Mouse (Mus musculus): ENCODE measurements at regions not wholly inside any gene's neighbourhood (a gene's known extent, or its start where the extent isn't known, plus 50 kb on each side); places are given as distances from the start of the nearest gene placed in this dataset.

GRCm38 (mm10) chr6:67186537-67187274, 51.3 kb upstream of the Serbp1 start:
- Histone ChIP-seq H3K36me3 (ENCODE audit: control insufficient read depth, insufficient read depth) (no peaks in the 10 kb centered on the region), H3K4me1 (replicated peaks; ENCODE audit: control insufficient read depth, insufficient read depth, low read length) (no peaks in the 10 kb centered on the region), H3K9ac (replicated peaks; ENCODE audit: low read depth, low read length) (no peak overlapping the region), H3K9me3 (ENCODE audit: control insufficient read depth, low read length) (no peaks in the 10 kb centered on the region), H3K4me2 (ENCODE audit: low read length) (no peak overlapping the region), H3K27ac (ENCODE audit: low read length) (no peak overlapping the region), H3K27me3 (replicated peaks; ENCODE audit: control insufficient read depth, insufficient read depth, low read length) (no peaks in the 10 kb centered on the region), H3K4me3 (replicated peaks; ENCODE audit: low read length) (no peak overlapping the region)
- no peak for ATAC-seq
- WGBS: 81% methylated on average over 7 of the region's 7 CpGs

GRCm38 (mm10) chr6:67184662-67185061, 53.3 kb upstream of the Serbp1 start:
- Histone ChIP-seq H3K27me3 (replicated peaks; ENCODE audit: control insufficient read depth, insufficient read depth, low read length) (no peaks in the 10 kb centered on the region), H3K4me3 (replicated peaks; ENCODE audit: low read length) (no peak overlapping the region), H3K4me2 (ENCODE audit: low read length) (no peak overlapping the region), H3K4me1 (replicated peaks; ENCODE audit: control insufficient read depth, insufficient read depth, low read length) (no peaks in the 10 kb centered on the region), H3K9me3 (ENCODE audit: control insufficient read depth, low read length) (no peaks in the 10 kb centered on the region), H3K27ac (ENCODE audit: low read length) (no peak overlapping the region), H3K36me3 (ENCODE audit: control insufficient read depth, insufficient read depth) (no peaks in the 10 kb centered on the region), H3K9ac (replicated peaks; ENCODE audit: low read depth, low read length) (no peak overlapping the region)
- 88% methylated on average over 2 of the region's 2 CpGs for WGBS
- ATAC-seq: no peak

- WGBS: 86% methylated on average over 15 of the region's 15 CpGs
- ATAC-seq: no peak
Measured at GRCm38 (mm10) chr6:67183481-67184215, 54.3 kb upstream of the Serbp1 start.

GRCm38 (mm10) chr6:67182453-67182852, 55.5 kb upstream of the Serbp1 start:
- no peaks in the 10 kb centered on the region for H3K27me3 ChIP-seq (replicated peaks; ENCODE audit: control insufficient read depth, insufficient read depth, low read length)
- WGBS: 95% methylated on average over 2 of the region's 2 CpGs

More at GRCm38 (mm10) chr6:67183481-67184215, 54.3 kb upstream of the Serbp1 start:
- H3K27ac ChIP-seq (ENCODE audit: low read length): no peak overlapping the region
- H3K4me3 ChIP-seq (replicated peaks; ENCODE audit: low read length): no peak overlapping the region
- H3K9me3 ChIP-seq (ENCODE audit: control insufficient read depth, low read length): no peaks in the 10 kb centered on the region
- H3K9ac ChIP-seq (replicated peaks; ENCODE audit: low read depth, low read length): no peak overlapping the region
- H3K4me2 ChIP-seq (ENCODE audit: low read length): no peak overlapping the region
- no peaks in the 10 kb centered on the region for H3K36me3 ChIP-seq (ENCODE audit: control insufficient read depth, insufficient read depth)
- no peaks in the 10 kb centered on the region for H3K4me1 ChIP-seq (replicated peaks; ENCODE audit: control insufficient read depth, insufficient read depth, low read length)
- H3K27me3 ChIP-seq (replicated peaks; ENCODE audit: control insufficient read depth, insufficient read depth, low read length): no peaks in the 10 kb centered on the region

GRCm38 (mm10) chr6:67181459-67181858, 56.5 kb upstream of the Serbp1 start:
- H3K4me1 ChIP-seq (replicated peaks; ENCODE audit: control insufficient read depth, insufficient read depth, low read length): no peaks in the 10 kb centered on the region
- 91% methylated on average over 4 of the region's 4 CpGs for WGBS
- H3K4me2 ChIP-seq (ENCODE audit: low read length): no peak overlapping the region
- H3K4me3 ChIP-seq (replicated peaks; ENCODE audit: low read length): no peak overlapping the region
- no peaks in the 10 kb centered on the region for H3K27me3 ChIP-seq (replicated peaks; ENCODE audit: control insufficient read depth, insufficient read depth, low read length)
- no peak overlapping the region for H3K9ac ChIP-seq (replicated peaks; ENCODE audit: low read depth, low read length)
- H3K36me3 ChIP-seq (ENCODE audit: control insufficient read depth, insufficient read depth): no peaks in the 10 kb centered on the region
- H3K27ac ChIP-seq (ENCODE audit: low read length): no peak overlapping the region
- no peak for ATAC-seq
- H3K9me3 ChIP-seq (ENCODE audit: control insufficient read depth, low read length): no peaks in the 10 kb centered on the region

More at GRCm38 (mm10) chr6:67182453-67182852, 55.5 kb upstream of the Serbp1 start:
- H3K4me2 ChIP-seq (ENCODE audit: low read length): no peak overlapping the region
- H3K4me1 ChIP-seq (replicated peaks; ENCODE audit: control insufficient read depth, insufficient read depth, low read length): no peaks in the 10 kb centered on the region
- no peak for ATAC-seq
- no peaks in the 10 kb centered on the region for H3K36me3 ChIP-seq (ENCODE audit: control insufficient read depth, insufficient read depth)
- H3K27ac ChIP-seq (ENCODE audit: low read length): no peak overlapping the region
- H3K4me3 ChIP-seq (replicated peaks; ENCODE audit: low read length): no peak overlapping the region
- no peak overlapping the region for H3K9ac ChIP-seq (replicated peaks; ENCODE audit: low read depth, low read length)
- H3K9me3 ChIP-seq (ENCODE audit: control insufficient read depth, low read length): no peaks in the 10 kb centered on the region

- Histone ChIP-seq H3K4me2 (ENCODE audit: low read length) (no peak overlapping the region), H3K9ac (replicated peaks; ENCODE audit: low read depth, low read length) (no peak overlapping the region)
Measured at GRCm38 (mm10) chr6:67179416-67179815, 58.6 kb upstream of the Serbp1 start.

GRCm38 (mm10) chr6:67178531-67178930, 59.4 kb upstream of the Serbp1 start:
- no peak overlapping the region for H3K4me2 ChIP-seq (ENCODE audit: low read length)
- 81% methylated on average over 4 of the region's 4 CpGs for WGBS
- no peaks in the 10 kb centered on the region for H3K4me1 ChIP-seq (replicated peaks; ENCODE audit: control insufficient read depth, insufficient read depth, low read length)
- no peak overlapping the region for H3K9ac ChIP-seq (replicated peaks; ENCODE audit: low read depth, low read length)
- no peak for ATAC-seq
- no peaks in the 10 kb centered on the region for H3K9me3 ChIP-seq (ENCODE audit: control insufficient read depth, low read length)
- no peak overlapping the region for H3K27ac ChIP-seq (ENCODE audit: low read length)
- H3K4me3 ChIP-seq (replicated peaks; ENCODE audit: low read length): no peak overlapping the region
- H3K36me3 ChIP-seq (ENCODE audit: control insufficient read depth, insufficient read depth): no peaks in the 10 kb centered on the region
- no peaks in the 10 kb centered on the region for H3K27me3 ChIP-seq (replicated peaks; ENCODE audit: control insufficient read depth, insufficient read depth, low read length)

More at GRCm38 (mm10) chr6:67179416-67179815, 58.6 kb upstream of the Serbp1 start:
- WGBS: 72% methylated on average over 7 of the region's 7 CpGs
- no peak overlapping the region for H3K4me3 ChIP-seq (replicated peaks; ENCODE audit: low read length)
- no peaks in the 10 kb centered on the region for H3K27me3 ChIP-seq (replicated peaks; ENCODE audit: control insufficient read depth, insufficient read depth, low read length)
- H3K9me3 ChIP-seq (ENCODE audit: control insufficient read depth, low read length): no peaks in the 10 kb centered on the region
- no peaks in the 10 kb centered on the region for H3K36me3 ChIP-seq (ENCODE audit: control insufficient read depth, insufficient read depth)
- no peaks in the 10 kb centered on the region for H3K4me1 ChIP-seq (replicated peaks; ENCODE audit: control insufficient read depth, insufficient read depth, low read length)
- ATAC-seq: no peak
- no peak overlapping the region for H3K27ac ChIP-seq (ENCODE audit: low read length)

GRCm38 (mm10) chr6:67178101-67178500, 59.9 kb upstream of the Serbp1 start:
- Histone ChIP-seq H3K9ac (replicated peaks; ENCODE audit: low read depth, low read length) (no peak overlapping the region), H3K9me3 (ENCODE audit: control insufficient read depth, low read length) (no peaks in the 10 kb centered on the region), H3K4me2 (ENCODE audit: low read length) (no peak overlapping the region), H3K27ac (ENCODE audit: low read length) (no peak overlapping the region), H3K27me3 (replicated peaks; ENCODE audit: control insufficient read depth, insufficient read depth, low read length) (no peaks in the 10 kb centered on the region), H3K4me1 (replicated peaks; ENCODE audit: control insufficient read depth, insufficient read depth, low read length) (no peaks in the 10 kb centered on the region), H3K4me3 (replicated peaks; ENCODE audit: low read length) (no peak overlapping the region), H3K36me3 (ENCODE audit: control insufficient read depth, insufficient read depth) (no peaks in the 10 kb centered on the region)
- ATAC-seq: peak; percentile 63; the same call in 1 of the 2 replicates
- whole genome bisulfite sequencing: 19% methylated on average over 1 of the region's 1 CpGs

GRCm38 (mm10) chr6:67170674-67170946, 67.4 kb upstream of the Serbp1 start:
- no peak for ATAC-seq
- no peak overlapping the region for H3K4me2 ChIP-seq (ENCODE audit: low read length)
- no peaks in the 10 kb centered on the region for H3K36me3 ChIP-seq (ENCODE audit: control insufficient read depth, insufficient read depth)
- H3K9me3 ChIP-seq (ENCODE audit: control insufficient read depth, low read length): no peaks in the 10 kb centered on the region
- H3K27ac ChIP-seq (ENCODE audit: low read length): no peak overlapping the region
- 93% methylated on average over 5 of the region's 5 CpGs for WGBS
- no peak overlapping the region for H3K9ac ChIP-seq (replicated peaks; ENCODE audit: low read depth, low read length)
- 0 out of 2 replicates have a peak, but pooled peaks cover 2% of the 10 kb centered on the region for H3K4me1 ChIP-seq (replicated peaks; ENCODE audit: control insufficient read depth, insufficient read depth, low read length)
- no peak overlapping the region for H3K4me3 ChIP-seq (replicated peaks; ENCODE audit: low read length)
- no peaks in the 10 kb centered on the region for H3K27me3 ChIP-seq (replicated peaks; ENCODE audit: control insufficient read depth, insufficient read depth, low read length)
